Mouse (Mus musculus) inflammation-experienced regulatory T-cells, adult 6 months (primary cell): ENCODE data around the gene Smim8. TPM values are rescaled to one million over a fixed set of nuclear protein-coding genes. Genes with fewer than 3 reads are reported as not detected.

Experiments
- ATAC-seq: one replicate; pipeline ENCODE4 v1.8.0; 2017
- polyA plus RNA-seq, 3 experiments: library from polyadenylated mRNA; unstranded; fragments of 100-300 nt; shearing (Covaris generic); gene quantifications; one replicate each; pipeline ENCODE4 v1.2.1; 2017

The Smim8 gene
- polyA plus RNA-seq, 3 experiments from 2014 or later = 49.9 to 66.6 (median 62.0) TPM

- no peak for ATAC-seq
Observed at GRCm38 (mm10) chr4:34719421-34719820, 58.8 kb downstream of the Smim8 start.

Other genes starting within 250 kb of the Smim8 start
- 10 to 100 TPM in 2 of 3 experiments, 1 to 10 TPM in 1; 9.2 to 14.9 (median 11.9) TPM for gene Akirin2, start 227.5 kb downstream of the Smim8 start, polyA plus RNA-seq
- gene Orc3, start 163.5 kb downstream of the Smim8 start, polyA plus RNA-seq = 100 to 1,000 TPM in 2 of 3 experiments, 10 to 100 TPM in 1; 92.5 to 124 (median 103) TPM
- 10 to 100 TPM; 46.3 to 56.7 (median 47.9) TPM for gene Rars2, start 163.5 kb downstream of the Smim8 start, polyA plus RNA-seq
- 10 to 100 TPM; 27.2 to 40.3 (median 31.1) TPM for gene Slc35a1, start 91.0 kb downstream of the Smim8 start, polyA plus RNA-seq
- gene Cfap206, start 48.2 kb downstream of the Smim8 start, polyA plus RNA-seq = not detected
- gene Gm136, start 22.2 kb downstream of the Smim8 start, polyA plus RNA-seq = not detected
- 10 to 100 TPM; 14.8 to 28.0 (median 25.1) TPM for gene Zfp292, start 104.5 kb upstream of the Smim8 start, polyA plus RNA-seq
- not detected for gene Cga, start 115.4 kb upstream of the Smim8 start, polyA plus RNA-seq